Mouse (Mus musculus) midbrain, embryonic 15.5 days (tissue): ENCODE data around the gene Syt10. TPM values are rescaled to one million over a fixed set of nuclear protein-coding genes. Genes with fewer than 3 reads are reported as not detected.
"Not testable (repeated sequence)": the region's sequence is repeated elsewhere in the genome, so short reads cannot be mapped to it uniquely, and the experiment has no call there.

ENCODE experiments used
- ATAC-seq: fragments of 200-750 bp; cut with Nextera tagmentation; replicated peaks from 2 replicates; pipeline ENCODE4 v1.8.0; 2017; ENCODE audit warnings: moderate TSS enrichment
- H3K27ac ChIP-seq: fragments of 300-500 bp; sonication (generic); 2 replicates; pipeline ENCODE4 v1.5.1; 2015; ENCODE audit warnings: mild to moderate bottlenecking, inconsistent platforms
- H3K27me3 ChIP-seq: fragments of 300-500 bp; sonication (generic); replicated peaks from 2 replicates; pipeline ENCODE4 v1.6.1; 2015; ENCODE audit warnings: inconsistent platforms
- H3K36me3 ChIP-seq: fragments of 300-500 bp; sonication (generic); replicated peaks from 2 replicates; pipeline ENCODE4 v1.6.1; 2015; ENCODE audit warnings: inconsistent platforms
- H3K4me1 ChIP-seq: fragments of 300-500 bp; sonication (generic); 2 replicates; pipeline ENCODE4 v1.6.1; 2015; ENCODE audit warnings: inconsistent platforms
- H3K4me2 ChIP-seq: fragments of 300-500 bp; sonication (generic); 2 replicates; pipeline ENCODE4 v1.6.1; 2015; ENCODE audit warnings: inconsistent platforms, mild to moderate bottlenecking, moderate library complexity
- H3K4me3 ChIP-seq: fragments of 300-500 bp; sonication (generic); 2 replicates; pipeline ENCODE4 v1.5.1; 2015; ENCODE audit warnings: mild to moderate bottlenecking, inconsistent platforms
- H3K9ac ChIP-seq: fragments of 300-500 bp; sonication (generic); 2 replicates; pipeline ENCODE4 v1.6.1; 2015; ENCODE audit warnings: mild to moderate bottlenecking, inconsistent platforms
- H3K9me3 ChIP-seq: fragments of 300-500 bp; sonication (generic); 2 replicates; pipeline ENCODE4 v1.6.1; 2016; ENCODE audit warnings: inconsistent platforms
- WGBS: fragments of 180-500 bp; shearing (Covaris S2); methylation state at CpG from one replicate; pipeline ENCODE4 v1.1.7; 2015; ENCODE audit warnings: mixed read lengths; 5-methylcytosine and 5-hydroxymethylcytosine counted together
- microRNA-seq: library from miRNA; unstranded; fragments of <30 nt; microRNA quantifications from one replicate; pipeline ENCODE4, GENCODE M21; 2016
- polyA plus RNA-seq: library from polyadenylated mRNA; unstranded; fragments of >200 nt; fragmentation: Nextera tagmentation; extraction: Ambion mirVana; gene quantifications from 2 replicates; pipeline ENCODE4 v1.2.1, GENCODE M21; 2015

Gene Syt10
- 1.4 and 2.3 TPM in 2 replicates for polyA plus RNA-seq

DNA sequence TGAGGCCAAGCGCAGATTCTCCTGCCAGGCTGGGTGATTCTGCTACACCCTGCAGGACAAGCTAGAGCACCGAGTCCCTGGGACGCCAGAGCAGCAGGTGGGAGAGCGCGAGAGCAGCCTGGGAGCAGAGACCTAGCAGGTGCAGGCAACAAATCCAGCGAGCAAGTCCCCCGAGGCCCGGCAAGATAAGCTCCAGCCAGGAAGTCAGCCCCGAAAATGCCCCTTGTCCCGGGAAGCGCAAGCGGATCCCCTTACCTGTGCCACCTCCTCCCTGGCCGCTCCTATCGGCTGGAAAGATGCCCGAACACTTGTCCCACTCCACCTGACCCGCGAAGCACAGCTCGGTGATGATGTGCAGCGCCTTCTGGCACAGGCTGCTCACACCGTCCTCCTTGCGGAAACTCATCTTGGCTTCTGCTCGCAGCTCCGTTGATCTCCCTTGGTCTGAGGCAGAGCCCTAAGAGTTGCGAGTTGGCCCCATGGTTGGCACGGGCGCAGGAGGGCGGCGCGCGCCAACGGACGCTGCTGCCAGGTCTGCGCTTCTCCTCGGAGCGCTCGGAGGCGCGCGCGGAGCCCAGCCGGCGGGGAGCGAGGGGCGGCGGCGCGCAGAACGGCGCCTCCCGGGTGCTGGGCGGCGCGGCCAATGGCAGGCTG is at the start of gene Syt10:
TSS of gene Syt10 (minus strand) at position 497 of the 654 bp plus-strand sequence.
- peak within 1 kb of the TSS; percentile 90 for H3K4me2 ChIP-seq
- H3K36me3 ChIP-seq: no peaks in the 10 kb centered on the region
- no peaks in the 10 kb centered on the region for H3K9me3 ChIP-seq
- WGBS: under 1% methylated on average over 53 of the region's 53 CpGs
- no peak within 1 kb of the TSS for H3K27ac ChIP-seq
- peak within 1 kb of the TSS; percentile 54 for H3K4me3 ChIP-seq
- peak; percentile 90 for ATAC-seq
- peaks cover 12% of the 10 kb centered on the region for H3K27me3 ChIP-seq
- peaks cover 6% of the 10 kb centered on the region for H3K4me1 ChIP-seq
- peak within 1 kb of the TSS; percentile 46 for H3K9ac ChIP-seq

DNA sequence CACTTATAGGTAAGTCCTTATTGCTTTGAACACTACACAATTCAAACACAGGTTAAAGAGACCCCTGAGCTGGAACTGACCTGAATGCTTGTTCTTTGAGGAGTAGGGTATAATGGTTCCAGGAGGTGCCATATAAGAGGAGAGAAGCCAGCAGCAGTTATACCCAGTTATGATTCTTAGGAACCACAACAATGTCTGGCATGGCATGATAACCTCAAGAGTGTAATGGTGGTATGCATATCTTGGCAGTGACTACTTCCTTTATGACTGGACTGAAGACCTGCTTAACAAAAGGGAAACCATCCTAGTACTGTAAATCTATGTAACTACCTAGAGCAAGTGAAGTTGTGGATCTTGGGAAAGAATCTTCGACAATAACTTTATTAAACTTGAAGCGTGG is 42.1 kb upstream of the Syt10 start:
- Histone ChIP-seq H3K27ac (no peak overlapping the region), H3K9me3 (no peaks in the 10 kb centered on the region), H3K4me3 (no peak overlapping the region), H3K4me1 (no peaks in the 10 kb centered on the region), H3K9ac (no peak overlapping the region), H3K4me2 (no peak overlapping the region), H3K27me3 (no peaks in the 10 kb centered on the region), H3K36me3 (no peaks in the 10 kb centered on the region)
- WGBS: 96% methylated on average over 2 of the region's 2 CpGs
- ATAC-seq: no peak

DNA sequence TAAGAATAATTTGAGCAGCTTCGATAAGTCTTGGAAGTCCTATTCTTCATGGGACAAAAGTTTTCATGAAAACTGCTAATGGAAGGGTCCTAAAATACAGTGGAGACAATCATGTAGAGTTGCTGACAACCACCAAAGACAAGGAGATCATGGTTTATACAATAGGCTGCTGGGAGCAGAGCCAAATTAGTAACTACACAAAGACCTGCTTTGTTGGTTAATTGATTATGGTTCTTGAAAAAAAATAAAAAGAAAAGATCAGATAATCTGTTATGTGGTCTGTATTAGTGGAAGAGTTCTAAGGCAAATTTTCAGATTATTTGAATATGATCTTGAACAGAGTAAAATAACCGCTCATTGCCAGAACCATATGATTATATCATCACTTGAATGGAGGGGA is 37.3 kb upstream of the Syt10 start:
- no peak overlapping the region for H3K4me3 ChIP-seq
- H3K36me3 ChIP-seq: no peaks in the 10 kb centered on the region
- H3K9me3 ChIP-seq: no peaks in the 10 kb centered on the region
- no peak overlapping the region for H3K9ac ChIP-seq
- WGBS: 85% methylated on average over 2 of the region's 2 CpGs
- no peak for ATAC-seq
- no peaks in the 10 kb centered on the region for H3K27me3 ChIP-seq
- H3K27ac ChIP-seq: no peak overlapping the region
- H3K4me1 ChIP-seq: no peaks in the 10 kb centered on the region
- H3K4me2 ChIP-seq: no peak overlapping the region

DNA sequence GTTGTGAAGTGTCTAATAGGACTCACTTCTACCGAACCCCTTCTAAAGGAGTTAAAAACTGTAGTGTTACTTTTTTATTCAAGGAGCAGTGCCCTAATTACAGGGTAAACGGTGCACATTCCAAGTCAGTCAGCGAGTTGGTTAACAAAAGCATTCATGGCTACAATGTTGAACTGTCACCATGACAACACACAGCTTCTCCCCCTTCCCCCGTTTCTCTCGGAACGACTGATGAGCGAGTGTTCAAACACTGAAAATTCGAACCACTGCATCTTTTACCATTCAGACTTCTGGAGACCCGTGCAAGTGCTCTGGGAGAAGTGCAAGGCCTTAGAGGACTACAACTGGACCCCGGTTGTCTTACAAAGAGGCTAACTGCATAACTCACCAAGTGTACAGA is 25.6 kb downstream of the Syt10 start:
- WGBS: 4% methylated on average over 10 of the region's 10 CpGs
- Histone ChIP-seq H3K36me3 (no peaks in the 10 kb centered on the region), H3K27me3 (no peaks in the 10 kb centered on the region), H3K4me2 (peak overlapping the region; percentile 11; the same call in 1 of the 2 replicates), H3K27ac (no peak overlapping the region), H3K4me1 (peaks cover 6% of the 10 kb centered on the region; the same call in 1 of the 2 replicates), H3K9me3 (no peaks in the 10 kb centered on the region), H3K9ac (no peak overlapping the region), H3K4me3 (no peak overlapping the region)
- ATAC-seq: no peak; the same call in 1 of the 2 replicates

DNA sequence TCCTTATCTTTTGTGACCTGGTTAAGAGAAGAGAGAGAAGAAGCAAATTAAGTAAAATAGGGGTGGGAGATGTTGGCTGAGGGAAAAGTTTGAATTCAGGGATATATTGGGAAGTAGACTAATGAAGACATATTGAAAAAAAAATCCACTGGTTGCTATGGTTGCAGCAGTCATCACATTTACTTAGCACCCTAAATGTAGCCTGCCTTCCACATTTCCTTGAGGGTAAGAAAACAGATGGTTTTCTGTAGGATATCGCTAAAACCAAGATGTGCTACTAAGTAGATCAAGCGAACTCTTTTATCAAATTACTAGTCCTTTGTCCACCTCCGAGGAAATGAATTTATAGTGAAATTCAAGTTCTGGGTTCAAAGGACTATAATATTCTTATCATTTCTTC is 37.2 kb downstream of the Syt10 start:
- no peak overlapping the region for H3K4me3 ChIP-seq
- no peaks in the 10 kb centered on the region for H3K9me3 ChIP-seq
- no peak for ATAC-seq
- WGBS: 94% methylated on average over 3 of the region's 3 CpGs
- H3K27ac ChIP-seq: no peak overlapping the region
- no peak overlapping the region for H3K4me2 ChIP-seq
- no peaks in the 10 kb centered on the region for H3K4me1 ChIP-seq
- H3K36me3 ChIP-seq: no peaks in the 10 kb centered on the region
- H3K27me3 ChIP-seq: no peaks in the 10 kb centered on the region
- H3K9ac ChIP-seq: no peak overlapping the region

DNA sequence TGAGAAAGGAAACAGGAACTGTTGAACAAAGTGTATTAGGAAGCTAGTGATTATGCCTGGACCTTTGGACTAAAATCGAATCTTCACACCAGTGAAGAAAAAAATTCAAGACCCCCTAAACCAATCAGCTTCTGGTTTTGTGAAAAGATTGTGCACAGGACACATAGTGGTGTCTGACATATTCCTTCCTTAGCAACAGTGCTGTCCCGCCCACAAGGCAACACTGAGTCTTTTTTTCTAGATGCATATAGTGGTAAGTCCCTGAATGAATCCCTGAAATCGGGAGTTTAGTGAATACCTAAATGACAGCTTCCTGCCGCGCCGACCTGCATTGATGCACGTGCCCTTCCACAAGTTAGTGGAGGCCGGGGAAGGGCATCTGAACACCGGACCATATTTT is 61.7 kb downstream of the Syt10 start:
- WGBS: 71% methylated on average over 9 of the region's 9 CpGs
- Histone ChIP-seq H3K27ac (no peak overlapping the region), H3K9me3 (no peaks in the 10 kb centered on the region), H3K9ac (no peak overlapping the region), H3K36me3 (no peaks in the 10 kb centered on the region), H3K4me2 (no peak overlapping the region), H3K4me3 (no peak overlapping the region), H3K4me1 (no peaks in the 10 kb centered on the region), H3K27me3 (no peaks in the 10 kb centered on the region)
- ATAC-seq: no peak

DNA sequence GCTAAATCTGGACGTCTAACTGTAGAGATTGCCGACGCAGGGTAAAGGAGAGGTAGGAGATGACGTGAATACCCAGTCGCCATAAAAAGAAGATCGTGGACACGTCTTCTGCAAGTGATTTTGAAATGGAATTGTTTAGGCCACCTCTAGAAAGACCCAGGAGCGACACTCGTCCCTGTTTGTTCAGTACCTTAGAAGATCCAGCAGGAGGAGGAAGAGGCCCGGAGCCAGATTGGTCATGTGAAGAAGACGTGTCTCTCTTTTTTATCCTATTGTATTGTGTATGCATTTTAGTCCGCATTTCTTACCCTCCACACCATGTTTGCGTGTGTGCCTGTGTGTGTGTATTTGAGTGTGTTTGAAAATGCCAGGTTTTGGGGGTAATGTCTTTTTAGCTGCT is 75.6 kb downstream of the Syt10 start:
- H3K27me3 ChIP-seq: not testable (repeated sequence)
- WGBS: 91% methylated on average over 13 of the region's 13 CpGs

DNA sequence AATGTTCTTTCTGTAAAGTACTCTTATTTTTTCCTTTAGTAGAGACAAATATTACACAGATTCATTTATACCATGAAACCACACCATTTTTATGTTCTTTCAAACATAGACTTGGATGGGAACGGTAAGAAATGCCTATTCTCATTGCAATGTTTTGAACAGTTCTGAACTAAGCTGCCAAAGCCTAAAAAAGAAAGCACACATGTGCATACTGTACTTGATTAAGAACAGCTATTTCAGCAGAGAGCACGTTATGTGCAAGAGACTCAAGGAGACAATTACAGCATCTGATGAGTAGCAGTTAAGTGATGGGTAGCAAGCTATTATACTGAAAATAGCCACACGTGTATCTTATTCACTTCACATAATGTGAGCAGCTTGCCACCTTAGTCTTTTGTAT is 108.0 kb downstream of the Syt10 start:
- no peaks in the 10 kb centered on the region for H3K9me3 ChIP-seq
- H3K4me3 ChIP-seq: no peak overlapping the region
- H3K36me3 ChIP-seq: no peaks in the 10 kb centered on the region
- no peak overlapping the region for H3K9ac ChIP-seq
- H3K4me2 ChIP-seq: no peak overlapping the region
- H3K27me3 ChIP-seq: no peaks in the 10 kb centered on the region
- no peak for ATAC-seq
- 82% methylated on average over 3 of the region's 3 CpGs for WGBS
- H3K27ac ChIP-seq: no peak overlapping the region
- no peaks in the 10 kb centered on the region for H3K4me1 ChIP-seq

More for the DNA sequence above, 75.6 kb downstream of the Syt10 start:
- H3K9ac ChIP-seq, ATAC-seq, H3K36me3 ChIP-seq, H3K27ac ChIP-seq, H3K4me1 ChIP-seq, H3K4me2 ChIP-seq, H3K4me3 ChIP-seq, H3K9me3 ChIP-seq: not testable (repeated sequence)

Small RNA genes within 50 kb of the gene (microRNA-seq; reads per million reads assigned to microRNA genes)
- gene Gm24643: not detected

Other genes with a start within 250 kb of the Syt10 start
- gene Rabl2, start 249.9 kb downstream of the Syt10 start, polyA plus RNA-seq: 81.3 and 92.1 TPM in 2 replicates